Mouse (Mus musculus) adipocyte (in vitro differentiated cells): ENCODE results near the gene 2610028H24Rik.

ENCODE experiments used
- DNase-seq: peaks from one replicate; pipeline ENCODE4 v3.0.0-alpha.2; 2016; ENCODE audit warnings: low spot score

Gene 2610028H24Rik

GRCm38 (mm10) chr10:76489205-76489604, 40.3 kb downstream of the 2610028H24Rik start:
- no peak for DNase-seq

DNA sequence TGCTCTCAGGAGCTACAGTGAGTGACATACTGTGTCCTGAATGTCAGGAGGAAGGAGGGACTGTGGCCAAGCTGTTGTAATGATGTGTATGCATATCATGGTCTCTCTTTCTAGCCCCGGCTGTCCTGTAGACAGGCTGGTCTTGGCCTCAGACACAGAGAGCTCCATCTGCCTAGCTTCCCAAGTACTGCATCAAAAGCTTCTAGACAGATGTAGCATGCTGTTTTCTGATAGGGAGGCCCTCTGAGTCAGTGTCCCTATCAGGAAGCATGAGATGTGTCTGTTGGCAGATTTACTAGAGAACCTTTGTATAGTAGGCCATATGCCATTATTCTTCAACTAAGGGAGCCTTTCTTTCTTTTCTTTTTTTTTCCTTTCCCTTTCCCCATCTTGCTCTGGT, 44.6 kb downstream of the 2610028H24Rik start:
- DNase-seq, result no peak

GRCm38 (mm10) chr10:76495501-76495900, 46.6 kb downstream of the 2610028H24Rik start:
- no peak for DNase-seq

DNA sequence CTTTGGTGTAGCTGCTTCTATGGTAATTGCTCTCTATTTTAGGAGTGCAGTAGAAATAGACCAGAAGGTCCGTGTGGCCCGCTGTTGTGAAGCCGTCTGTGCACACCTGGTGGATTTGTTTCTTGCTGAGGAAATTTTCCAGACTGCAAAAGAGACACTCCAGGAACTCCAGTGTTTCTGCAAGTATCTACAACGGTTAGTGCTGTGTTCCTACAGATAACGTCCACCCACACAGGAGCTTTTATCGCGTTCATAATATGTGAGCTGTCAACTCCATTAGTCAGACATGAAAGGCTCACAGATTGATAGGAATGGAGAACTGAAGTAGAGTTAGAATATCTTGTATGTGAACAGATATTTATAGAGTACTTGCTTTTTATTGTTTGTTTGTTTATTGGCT, 47.5 kb downstream of the 2610028H24Rik start:
- DNase-seq, result no peak

- no peak for DNase-seq
These were observed 48.6 kb downstream of the 2610028H24Rik start for GRCm38 (mm10) chr10:76497522-76497921.

DNA sequence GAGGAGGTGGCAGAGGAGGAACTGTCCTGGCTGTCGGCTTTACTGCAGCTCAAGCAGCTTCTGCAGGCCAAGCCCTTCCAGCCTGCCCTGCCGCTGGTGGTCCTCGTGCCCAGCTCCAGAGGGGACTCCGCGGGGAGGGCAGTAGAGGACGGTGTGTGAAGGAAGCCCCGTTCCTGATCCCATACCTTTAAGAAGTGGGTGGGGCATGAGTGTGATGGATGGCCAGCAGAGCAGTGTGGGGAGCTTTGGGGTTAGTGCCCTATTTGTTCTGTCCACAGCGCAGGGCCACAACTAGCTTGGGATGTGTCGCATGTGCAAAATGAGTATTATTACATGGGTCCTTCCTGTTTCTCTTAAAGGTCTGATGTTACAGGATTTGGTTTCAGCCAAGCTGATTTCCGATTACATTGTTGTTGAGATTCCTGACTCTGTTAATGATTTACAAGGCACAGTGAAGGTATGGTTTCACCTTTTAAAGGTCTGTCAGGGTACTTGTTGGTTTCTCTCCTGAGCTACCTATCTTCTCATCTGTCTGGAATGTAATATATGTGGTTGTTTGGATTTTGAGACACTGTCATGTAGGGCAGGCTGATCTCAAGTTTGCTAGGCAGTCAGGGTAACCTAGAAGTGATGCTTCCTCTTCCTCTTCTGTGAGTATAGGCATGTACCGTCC, 55.5 kb downstream of the 2610028H24Rik start:
- no peak for DNase-seq

- DNase-seq, result no peak
These were observed 57.0 kb downstream of the 2610028H24Rik start for GRCm38 (mm10) chr10:76505865-76506264.
